Mouse (Mus musculus): Measurements from ENCODE around the gene Osbpl6. TPM values are rescaled to one million over a fixed set of nuclear protein-coding genes. Genes with fewer than 3 reads are reported as not detected.

Osbpl6 gene
- not detected for polyA plus RNA-seq (2017; shearing (Covaris generic))

DNA sequence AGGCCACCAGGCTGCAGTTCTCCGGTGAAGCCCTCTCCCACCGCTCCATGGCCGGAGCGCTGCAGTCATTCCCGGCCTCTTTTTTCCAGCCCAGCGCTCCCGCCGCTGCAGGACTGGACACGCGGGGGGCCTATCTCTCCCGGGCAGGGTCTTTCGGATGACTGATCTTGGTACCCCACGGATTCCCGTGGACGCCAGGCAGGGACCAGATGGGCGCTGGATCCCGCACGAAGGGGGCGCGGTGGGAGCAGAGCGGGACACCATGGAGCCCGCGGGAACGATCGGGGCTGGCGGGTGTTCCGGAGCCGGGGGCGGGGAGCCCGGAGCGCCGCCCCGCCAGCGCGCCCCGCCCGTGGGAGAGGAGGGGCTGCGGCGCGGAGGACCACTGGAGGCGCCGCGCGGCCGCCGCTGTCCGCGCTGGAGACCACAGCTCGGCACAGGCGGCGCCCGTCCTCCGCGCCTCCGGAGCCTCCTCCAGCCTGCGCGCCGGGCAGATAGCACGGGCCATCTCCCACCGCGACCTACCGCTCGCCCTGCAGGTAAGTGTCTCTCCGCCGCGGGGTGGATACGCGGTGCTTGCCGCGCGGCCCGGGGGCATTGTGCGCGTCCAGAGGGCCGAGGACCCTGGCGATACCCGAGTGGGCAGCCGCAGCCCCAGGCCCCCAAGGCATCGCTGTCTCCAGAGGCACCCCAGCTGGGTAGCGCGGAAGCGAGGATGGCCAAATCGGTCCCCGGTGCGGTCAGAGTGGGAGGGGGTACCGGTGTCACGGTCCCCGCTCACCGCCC lies at the start of gene Osbpl6:
Gene Osbpl6 (plus strand): TSS at position 358 of the 786 bp plus-strand sequence.
- peak; percentile 46 for ATAC-seq

DNA sequence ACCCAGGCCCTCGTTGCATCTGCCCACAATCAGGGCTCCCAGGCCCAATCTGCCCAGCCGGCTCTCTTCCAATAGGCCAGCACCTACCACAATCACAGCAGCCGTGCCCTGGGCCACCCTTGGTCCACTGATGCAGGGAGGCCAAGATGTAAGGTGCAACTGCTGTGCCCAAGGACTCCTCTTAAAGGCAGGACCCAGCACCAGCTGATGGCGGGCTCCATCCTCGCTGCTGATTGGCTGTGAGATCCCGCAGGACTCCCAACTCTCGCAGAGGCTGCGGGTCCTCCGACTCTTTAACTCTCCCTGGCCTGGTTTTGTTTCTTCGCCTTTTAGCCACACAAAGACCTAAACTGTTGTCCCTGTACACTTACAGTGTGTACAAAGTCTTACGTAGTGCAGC lies 46.1 kb upstream of the Osbpl6 start, which contains the start of gene Cyct:
Gene Cyct (minus strand): TSS at position 225 of the 400 bp plus-strand sequence.
- ATAC-seq: no peak

DNA sequence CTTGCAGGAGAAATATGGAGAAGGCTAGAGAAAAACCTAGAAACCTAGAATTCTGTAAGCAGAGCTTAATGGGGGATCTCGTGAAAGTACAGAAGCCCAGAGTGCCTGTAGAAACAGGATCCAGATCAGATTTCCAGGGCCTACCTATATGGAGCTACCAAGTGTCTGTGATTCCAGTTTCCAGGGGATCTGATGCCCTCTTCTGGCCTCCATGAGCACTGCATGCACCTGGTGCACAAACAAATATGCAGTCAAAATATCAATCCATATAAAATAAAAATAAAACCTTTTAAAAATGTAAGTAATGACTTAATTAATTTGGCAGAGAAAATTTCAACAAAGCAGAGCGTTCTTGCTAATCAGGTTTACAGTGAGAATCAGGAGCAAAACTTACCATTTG lies 44.2 kb upstream of the Osbpl6 start:
- ATAC-seq: no peak

DNA sequence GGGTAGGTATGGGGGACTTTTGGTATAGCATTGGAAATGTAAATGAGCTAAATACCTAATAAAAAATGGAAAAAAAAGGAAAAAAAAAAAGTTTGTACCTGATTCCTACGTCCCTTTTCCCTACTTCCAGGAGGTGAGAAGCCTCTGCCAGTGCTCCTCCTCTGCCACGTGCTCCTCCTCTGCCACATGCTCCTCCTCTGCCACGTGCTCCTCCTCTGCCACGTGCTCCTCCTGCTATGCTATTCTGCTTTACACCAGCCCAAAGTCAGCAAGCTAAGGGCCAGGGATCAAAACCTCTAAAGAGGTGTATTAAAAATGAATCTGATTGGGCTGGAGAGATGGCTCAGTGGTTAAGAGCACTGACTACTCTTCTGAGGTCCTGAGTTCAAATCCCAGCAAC lies 40.5 kb upstream of the Osbpl6 start:
- ATAC-seq: no peak

DNA sequence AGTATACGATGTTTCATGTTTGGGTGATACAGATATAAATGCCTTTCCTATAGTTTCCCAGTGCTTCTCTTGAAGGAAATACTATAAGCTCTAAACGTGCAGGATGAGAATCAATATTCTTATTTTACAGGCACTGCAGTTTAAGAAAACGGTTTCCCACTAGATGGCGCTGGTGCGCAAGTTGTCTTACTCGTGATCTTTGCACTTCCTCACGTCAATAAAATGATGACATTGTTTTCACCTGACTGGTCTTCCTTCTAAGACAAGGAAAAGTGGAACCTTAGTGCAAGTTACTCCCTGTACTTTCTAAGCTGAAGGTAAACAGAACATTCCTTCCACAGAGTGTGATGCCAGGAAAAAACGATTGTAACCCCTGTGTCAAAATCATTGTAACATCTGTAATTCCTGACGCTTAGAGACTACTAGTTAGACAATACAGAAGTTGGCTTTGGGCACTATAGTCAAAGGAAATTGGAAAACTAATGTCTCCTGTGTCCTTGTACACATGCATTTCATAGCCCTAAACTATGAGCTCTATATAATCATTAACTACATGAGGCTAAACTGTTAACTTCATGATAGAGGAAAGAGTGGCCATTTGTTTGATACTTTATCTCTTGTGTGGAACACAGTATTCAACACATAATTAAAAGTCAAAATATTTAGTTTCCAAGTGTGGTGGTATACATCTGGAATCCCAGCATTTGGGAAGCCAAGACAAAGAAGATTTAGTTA lies 39.0 kb upstream of the Osbpl6 start:
- ATAC-seq: peak; percentile 34

DNA sequence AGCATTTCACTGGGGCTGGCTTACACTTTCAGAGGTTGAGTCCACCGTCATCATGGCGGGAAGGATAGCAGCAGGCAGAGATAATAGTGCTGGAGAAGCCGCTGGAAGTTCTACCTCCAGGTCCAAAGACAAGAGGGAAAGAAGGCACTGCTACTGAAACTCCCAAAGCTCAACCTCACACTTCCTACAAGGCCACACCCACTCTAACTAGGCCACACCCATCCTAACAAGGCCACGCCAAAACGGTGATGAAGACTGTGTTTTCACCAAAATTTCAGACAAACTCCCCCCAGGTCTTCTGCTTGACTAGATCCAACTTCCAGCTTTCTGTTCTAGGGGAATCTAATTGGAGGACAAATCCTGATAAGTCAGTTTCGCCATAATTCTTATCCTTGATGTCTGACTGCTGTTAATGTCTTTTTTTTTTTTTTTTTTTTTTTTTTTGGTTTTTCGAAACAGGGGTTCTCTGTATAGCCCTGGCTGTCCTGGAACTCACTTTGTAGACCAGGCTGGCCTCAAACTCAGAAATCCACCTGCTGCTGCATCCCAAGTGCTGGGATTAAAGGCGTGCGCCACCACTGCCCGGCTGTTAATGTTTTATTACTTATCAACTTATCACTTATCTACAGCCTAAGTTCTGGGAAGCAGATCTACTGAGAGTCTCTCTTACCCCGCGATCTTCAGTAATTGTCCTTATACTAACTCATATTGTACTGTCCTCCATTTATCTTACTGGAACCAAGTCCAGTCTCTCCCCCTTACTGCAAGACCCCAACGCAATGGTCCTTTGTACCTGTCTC lies 37.2 kb upstream of the Osbpl6 start:
- no peak for ATAC-seq

DNA sequence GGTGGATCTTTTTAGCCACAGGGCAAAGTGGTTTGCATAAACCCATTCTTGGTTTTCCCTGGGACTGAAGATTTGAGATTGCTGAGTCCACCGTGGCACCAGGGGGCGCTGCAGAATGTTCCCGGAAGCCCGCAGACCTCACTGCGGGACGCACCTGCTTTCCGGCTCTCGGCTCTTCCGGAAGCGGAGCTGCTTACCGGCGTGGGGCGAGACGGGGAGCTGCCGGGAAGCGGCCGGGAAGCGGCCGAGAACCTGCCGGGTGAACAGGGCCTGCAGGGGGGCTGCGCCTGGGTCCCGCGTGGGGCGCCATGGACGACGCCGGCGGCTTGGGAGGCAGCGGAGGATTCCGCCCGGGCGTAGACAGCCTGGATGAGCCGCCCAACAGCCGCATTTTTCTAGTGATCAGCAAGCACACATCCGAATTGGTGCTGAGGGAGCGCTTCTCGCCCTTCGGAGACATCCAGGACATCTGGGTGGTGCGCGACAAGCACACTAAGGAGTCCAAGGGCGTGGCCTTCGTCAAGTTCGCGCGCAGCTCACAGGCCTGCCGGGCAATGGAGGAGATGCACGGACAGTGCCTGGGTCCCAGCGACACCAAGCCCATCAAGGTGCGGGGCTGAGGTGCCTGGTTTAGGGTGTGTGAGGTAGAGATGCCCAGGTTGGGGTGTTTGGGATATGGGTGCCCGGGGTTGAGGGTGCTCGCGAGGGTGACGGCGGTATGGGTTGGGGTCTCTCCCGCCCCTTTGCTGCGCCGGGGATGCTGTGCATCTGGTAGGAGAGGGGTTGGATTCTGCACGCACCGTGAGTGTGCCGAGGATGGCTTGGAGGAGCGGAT lies 36.3 kb upstream of the Osbpl6 start, which contains the start of gene Rbm45:
Gene Rbm45 (plus strand): TSS at position 164 of the 835 bp plus-strand sequence.
- ATAC-seq: peak; percentile 83

DNA sequence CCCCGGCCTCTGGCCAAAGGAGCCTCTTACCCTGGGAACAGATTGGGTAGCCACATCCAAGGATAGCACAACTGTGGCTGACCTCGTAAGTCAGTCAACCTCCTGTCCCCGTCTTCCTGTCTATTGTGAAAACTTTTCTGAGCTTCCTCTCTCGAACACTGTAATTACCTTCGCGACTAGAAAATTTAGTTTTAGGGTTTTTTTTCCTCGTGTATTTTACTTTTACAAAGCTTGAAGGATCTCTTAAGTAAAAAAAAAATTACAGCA lies 35.7 kb upstream of the Osbpl6 start:
- ATAC-seq: no peak

DNA sequence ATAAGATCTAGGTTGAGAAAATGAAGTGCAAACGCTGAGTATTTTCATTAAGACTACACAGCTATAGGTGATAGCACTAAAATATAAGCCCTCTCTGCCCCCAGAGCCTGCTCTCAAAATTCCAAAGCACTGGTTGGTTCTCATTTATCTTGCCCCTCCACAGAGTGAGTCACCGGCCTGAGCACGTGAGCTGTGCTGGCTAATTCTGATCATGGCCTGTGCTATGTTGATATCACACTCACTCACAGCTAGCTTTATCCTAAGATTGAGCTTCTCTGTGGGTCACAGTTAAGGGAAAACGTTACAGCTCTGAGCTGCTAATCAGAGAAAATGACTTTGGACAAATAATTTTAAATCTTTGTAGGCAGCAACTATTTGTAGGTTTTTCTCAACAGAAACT lies 34.1 kb upstream of the Osbpl6 start:
- no peak for ATAC-seq

DNA sequence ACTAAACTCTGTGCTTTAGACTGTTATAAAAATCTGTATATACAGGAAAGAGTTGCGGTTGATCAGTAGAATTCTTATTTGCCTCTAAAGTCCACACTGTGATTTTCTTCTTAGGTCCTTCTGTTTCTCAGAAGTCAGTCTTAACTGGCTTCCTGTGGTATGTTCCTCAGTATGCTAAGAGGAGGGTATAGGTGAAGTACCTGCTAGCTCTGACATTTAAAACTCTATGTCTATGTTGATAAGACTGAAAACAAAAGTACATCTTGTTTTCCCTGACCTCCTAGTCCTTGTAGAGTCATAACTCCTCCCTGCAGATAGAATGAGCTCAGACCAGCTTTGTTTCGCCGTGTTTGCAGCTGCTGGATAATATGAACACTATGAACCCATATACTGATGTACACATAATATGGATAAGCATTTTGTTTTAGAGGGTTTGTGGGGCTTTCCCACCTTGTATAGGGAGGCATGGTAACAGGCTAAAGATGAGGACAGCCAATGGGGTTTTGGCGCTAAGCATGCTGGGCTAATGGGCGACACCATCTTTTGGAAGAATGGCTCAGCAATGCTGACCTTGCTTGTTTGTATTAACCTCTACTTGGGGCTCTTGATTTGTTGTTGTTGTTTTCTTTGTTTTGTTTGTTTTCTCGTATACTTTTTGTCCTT lies 31.6 kb upstream of the Osbpl6 start:
- ATAC-seq: peak; percentile 66

DNA sequence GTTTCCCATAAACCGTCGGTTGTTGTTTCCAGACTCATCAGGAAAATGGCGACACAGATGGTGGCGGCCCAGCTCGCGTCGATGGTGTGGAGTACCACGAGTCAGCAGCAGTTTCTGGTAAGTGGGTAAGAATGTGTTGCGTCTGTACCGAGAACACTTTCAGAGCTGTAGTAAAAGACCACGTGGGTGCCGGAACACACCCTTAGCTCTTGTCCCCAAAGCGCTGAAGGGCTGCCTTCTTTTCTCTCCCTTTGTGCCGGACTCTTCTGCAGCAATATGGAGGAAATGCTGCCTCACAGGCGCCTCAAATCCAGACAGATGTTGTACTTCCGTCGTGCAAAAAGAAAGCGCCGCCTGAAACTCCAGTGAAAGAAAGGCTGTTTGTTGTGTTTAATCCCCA lies 27.7 kb upstream of the Osbpl6 start:
- no peak for ATAC-seq

DNA sequence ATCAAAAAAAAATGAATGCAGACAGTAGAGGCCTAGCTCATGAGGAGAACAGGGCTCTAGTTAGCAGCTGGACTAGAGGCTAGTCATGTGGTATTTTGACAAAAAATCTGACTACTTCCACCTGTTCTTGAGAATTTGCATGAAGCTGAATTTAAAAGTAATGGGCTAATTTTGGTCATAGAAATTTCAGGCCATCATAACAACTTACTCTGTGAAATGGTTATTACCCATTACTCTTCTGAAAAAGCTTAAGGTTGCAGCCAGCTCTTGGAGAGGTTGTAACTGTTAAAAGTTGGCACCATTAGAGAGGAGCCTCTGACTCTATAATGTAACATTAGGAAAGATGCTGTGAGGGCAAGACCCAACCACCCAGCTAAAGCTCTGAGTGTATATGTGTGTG lies 19.8 kb upstream of the Osbpl6 start:
- ATAC-seq: no peak

DNA sequence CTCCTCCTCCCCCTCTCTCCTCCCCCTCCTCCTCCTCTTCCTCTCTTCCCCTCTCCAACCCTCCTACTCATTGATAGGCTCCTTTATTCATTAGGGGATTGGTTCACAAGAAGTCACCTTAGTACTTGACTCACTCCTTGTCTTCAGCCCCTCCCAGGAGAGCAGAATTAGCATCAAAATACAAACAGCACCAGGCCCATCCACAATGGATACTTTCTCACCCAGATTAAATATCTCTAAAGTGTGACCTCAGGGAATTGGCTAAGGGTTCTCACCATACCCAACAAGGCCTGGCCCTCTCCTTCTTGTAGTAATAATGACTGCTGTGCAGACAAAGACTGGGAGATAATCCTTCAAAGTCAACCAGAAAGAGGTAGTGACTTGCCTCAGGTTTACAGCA lies 6.1 kb upstream of the Osbpl6 start:
- no peak for ATAC-seq

DNA sequence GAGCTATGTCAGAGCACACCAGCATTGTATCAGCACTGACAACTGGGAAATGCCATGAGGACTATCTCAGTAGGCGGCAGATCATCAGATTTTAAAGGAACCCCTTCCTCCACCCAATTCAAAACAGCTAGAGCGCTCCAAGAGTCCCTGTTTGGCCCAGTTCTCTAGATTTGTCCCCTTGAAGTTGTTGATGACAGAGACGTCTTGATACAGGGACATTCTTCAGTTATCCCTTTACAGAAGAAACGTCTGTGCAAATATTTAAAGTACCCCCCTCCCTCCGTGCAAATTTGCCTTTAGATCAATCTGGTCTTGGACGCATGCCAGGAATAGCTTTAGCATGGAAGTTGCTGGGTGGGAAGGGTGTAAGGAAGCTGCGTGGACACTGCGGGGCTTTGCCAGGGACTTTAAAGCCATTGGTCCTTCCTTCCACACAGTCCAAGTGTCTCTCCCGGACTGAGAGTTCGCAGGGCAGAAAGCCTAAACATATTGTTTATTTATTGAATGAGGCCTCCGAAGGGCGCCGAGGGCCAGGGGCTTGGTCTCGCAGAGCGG lies 635 bp upstream of the Osbpl6 start:
- ATAC-seq: no peak

DNA sequence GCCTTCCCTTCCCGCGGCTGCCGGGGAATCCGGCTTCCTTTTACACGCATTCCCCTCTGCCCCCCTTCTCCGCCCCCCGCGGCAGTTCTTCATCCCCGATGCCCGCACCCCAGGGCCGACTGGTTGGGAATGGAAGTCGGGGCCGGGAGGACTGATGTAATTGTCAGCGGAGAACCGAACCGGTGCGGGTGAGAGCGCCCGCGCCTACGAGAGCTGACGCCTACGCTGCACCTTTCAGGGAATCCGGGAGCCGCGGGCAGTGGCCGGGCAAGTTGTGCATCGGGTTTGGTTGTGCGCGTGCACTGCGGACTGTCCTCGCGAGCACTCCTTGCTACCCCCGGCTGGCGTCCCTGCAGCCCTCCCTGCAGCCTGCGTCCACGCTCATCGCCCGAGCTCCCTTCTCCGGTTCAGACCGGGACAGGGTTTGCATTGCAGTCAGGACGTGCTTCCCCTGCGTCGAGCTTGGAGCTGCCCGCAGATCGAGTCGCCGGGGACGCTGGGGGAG lies 681 bp downstream of the Osbpl6 start:
- peak; percentile 16 for ATAC-seq

DNA sequence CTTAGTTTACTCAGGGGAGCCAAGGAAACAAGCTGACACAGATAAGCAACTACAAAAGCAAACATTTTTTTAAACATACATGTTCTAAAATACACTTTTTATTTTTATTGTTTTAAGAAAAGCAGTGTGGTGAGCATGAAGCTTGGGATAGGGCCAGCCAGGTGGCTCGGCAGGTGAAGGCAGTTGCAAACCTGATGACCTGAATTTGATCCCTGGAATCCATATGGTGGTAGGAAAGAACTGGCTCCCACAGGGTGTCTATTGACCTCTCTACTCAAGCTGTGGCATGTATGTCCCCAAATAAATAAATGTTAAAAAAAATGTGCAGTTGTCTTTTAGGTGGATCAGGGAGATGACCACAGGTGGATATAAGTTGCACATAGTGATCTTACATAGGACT lies 3.2 kb downstream of the Osbpl6 start:
- ATAC-seq: no peak

DNA sequence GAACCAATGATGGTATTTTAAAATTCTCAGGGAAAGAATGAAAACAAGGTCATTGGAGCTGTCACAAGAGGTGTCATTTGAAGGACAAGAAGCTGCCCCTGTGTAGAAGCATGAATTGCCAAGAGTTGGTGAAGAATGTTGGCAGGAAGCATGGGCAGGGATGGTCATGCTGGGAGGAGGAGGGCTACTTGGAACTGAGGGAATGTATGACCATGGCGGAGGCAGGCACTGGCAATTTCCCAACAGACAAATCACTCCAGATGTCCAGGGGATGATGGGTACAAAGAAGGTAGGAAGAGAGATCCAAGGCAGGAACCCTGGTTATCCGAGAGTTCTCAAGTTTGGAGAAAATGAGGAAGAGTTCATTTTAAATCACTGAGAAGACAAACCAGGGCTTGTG lies 3.7 kb downstream of the Osbpl6 start:
- ATAC-seq: no peak

DNA sequence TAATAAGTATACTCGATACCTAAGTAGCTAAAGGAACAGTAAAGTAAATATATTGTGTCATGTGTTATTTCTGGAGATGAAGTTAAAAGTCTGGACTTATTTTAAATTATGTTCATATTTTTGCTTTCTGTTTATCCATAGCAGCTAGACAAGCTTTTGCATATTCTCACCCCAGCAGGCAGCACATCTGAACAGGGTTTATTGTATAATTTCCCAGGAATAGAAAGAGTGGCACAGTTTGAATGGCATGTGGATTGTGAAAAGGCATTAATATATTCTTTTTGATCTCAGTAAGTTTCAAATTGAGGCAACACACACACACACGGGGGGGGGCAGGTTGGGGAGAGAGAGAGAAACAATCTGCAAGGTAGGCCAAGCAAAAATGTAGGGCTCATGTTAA lies 6.6 kb downstream of the Osbpl6 start:
- ATAC-seq: no peak

DNA sequence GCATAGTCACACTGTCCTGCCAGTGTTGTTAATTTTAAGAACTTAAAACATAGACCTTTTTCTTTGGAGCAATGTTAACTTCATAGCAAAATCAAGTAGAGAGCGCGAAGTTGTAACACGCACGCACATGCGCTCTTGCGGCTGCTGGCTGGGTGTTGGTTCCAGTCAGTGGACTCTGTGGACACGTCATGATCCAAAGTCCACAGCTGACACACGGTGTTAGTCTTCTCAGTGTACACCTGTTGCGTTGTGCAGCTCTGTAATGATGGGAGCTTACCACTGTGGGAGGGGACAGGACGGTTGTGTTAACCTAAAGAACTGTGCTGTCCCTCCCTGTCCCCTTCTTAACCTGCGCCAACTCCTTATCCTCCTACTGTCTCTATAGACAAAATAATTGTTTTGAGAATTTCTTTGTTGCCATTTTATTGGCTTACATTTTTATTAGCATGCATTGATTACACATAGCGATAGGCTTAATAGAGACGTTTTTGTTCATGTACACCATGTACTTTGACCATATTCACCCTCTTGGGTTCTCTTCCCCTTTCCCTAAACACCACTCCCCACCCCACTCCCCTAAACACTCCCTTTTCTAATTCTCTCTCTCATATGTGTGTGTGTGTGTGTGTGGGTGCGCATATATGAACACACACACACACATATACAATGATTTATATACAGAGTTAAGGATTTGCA lies 11.3 kb downstream of the Osbpl6 start:
- no peak for ATAC-seq

DNA sequence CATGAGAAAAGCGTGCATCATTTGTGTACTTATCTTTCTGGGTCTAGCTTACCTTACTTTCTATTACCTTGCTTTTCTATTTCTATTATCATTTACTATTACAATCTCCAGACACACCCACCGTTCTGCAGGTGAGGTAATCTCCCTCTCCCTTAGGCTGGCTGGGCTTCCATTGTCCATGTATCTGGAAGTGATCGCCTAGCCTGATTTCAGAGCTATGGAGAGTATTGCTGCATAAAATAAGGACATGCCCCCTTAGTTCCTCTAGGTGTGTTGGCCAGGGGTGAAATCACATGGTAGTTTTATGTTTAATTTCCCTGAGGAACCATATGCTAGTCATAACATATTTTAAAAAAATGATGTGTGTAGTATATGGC lies 11.8 kb downstream of the Osbpl6 start:
- no peak for ATAC-seq

DNA sequence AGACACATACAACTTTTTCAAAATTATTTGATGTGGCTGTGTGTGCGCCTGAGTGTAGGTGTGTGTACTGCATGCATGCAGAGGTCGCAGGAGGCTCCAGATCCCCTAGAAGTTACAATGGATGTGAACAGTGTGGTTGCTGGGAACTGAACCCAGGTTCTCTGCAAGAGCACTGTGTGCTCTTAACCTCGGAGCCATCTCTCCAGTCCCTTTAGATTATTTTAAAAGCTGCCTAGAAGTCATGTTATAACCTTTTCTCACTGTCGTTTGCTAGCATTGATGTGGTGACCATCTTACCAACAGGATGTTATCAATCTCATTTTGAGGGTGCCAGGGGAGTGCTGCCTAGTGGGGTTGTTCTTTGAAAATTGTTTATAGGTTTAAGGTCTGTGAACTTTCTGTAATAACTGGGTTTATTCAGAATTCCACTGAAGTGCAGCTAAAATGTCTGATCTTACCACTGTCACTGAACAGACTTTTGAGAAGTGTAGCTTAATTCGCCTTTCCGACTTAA lies 15.2 kb downstream of the Osbpl6 start:
- no peak for ATAC-seq

All from activated CD4-positive, CD25-positive, alpha-beta regulatory T cell, adult 4 months (primary cell).